Mouse (Mus musculus) intestine, postnatal 0 days (tissue): Measurements from ENCODE around the gene Dync1i1. TPM values are rescaled to one million over a fixed set of nuclear protein-coding genes. Genes with fewer than 3 reads are reported as not detected.

Experiments
- ATAC-seq: fragments of 200-750 bp; cut with Nextera tagmentation; 2 replicates; pipeline ENCODE4 v1.8.0; 2017; ENCODE audit warnings: mild to moderate bottlenecking, moderate TSS enrichment, moderate library complexity
- H3K27ac ChIP-seq: fragments of 300-500 bp; sonication (generic); 2 replicates; pipeline ENCODE4 v1.5.1; 2014; ENCODE audit warnings: mild to moderate bottlenecking, low read depth, low read length, moderate library complexity
- H3K27me3 ChIP-seq: fragments of 300-500 bp; sonication (generic); replicated peaks from 2 replicates; pipeline ENCODE4 v1.6.1; 2014; ENCODE audit warnings: low read length, mixed read lengths; ENCODE audit not compliant: control insufficient read depth, insufficient read depth
- H3K36me3 ChIP-seq: fragments of 300-500 bp; sonication (generic); 2 replicates; pipeline ENCODE4 v1.6.1; 2014; ENCODE audit warnings: mild to moderate bottlenecking, moderate library complexity; ENCODE audit not compliant: control insufficient read depth, insufficient read depth
- H3K4me1 ChIP-seq: fragments of 300-500 bp; sonication (generic); replicated peaks from 2 replicates; pipeline ENCODE4 v1.6.1; 2014; ENCODE audit warnings: antibody characterized with exemption, low read length, mixed read lengths; ENCODE audit not compliant: control insufficient read depth, insufficient read depth
- H3K4me2 ChIP-seq: fragments of 300-500 bp; sonication (generic); replicated peaks from 2 replicates; pipeline ENCODE4 v1.6.1; 2014; ENCODE audit warnings: low read depth, mild to moderate bottlenecking, moderate library complexity
- H3K4me3 ChIP-seq: fragments of 300-500 bp; sonication (generic); 2 replicates; pipeline ENCODE4 v1.5.1; 2014; ENCODE audit warnings: low read depth, low read length
- H3K9ac ChIP-seq: fragments of 300-500 bp; sonication (generic); 2 replicates; pipeline ENCODE4 v1.6.1; 2014; ENCODE audit warnings: mild to moderate bottlenecking, low read depth, low read length
- H3K9me3 ChIP-seq: fragments of 300-500 bp; sonication (generic); 2 replicates; pipeline ENCODE4 v1.6.1; 2016; ENCODE audit warnings: mixed run types; ENCODE audit not compliant: control insufficient read depth
- CTCF ChIP-seq: sonication (generic); IDR thresholded peaks from 2 replicates; pipeline ENCODE4 v1.5.1; 2016; ENCODE audit warnings: low read depth, mild to moderate bottlenecking, control low read depth, antibody characterized with exemption, moderate library complexity
- WGBS: fragments of 180-500 bp; shearing (Covaris S2); extraction: QIAGEN DNeasy Blood & Tissue Kit; methylation state at CpG from one replicate; pipeline ENCODE4 v1.1.7; 2014; 5-methylcytosine and 5-hydroxymethylcytosine counted together
- polyA plus RNA-seq: library from polyadenylated mRNA; unstranded; fragments of >200 nt; fragmentation: Nextera tagmentation; extraction: Ambion mirVana; gene quantifications from 2 replicates; pipeline ENCODE4 v1.2.1, GENCODE M21; 2015

The Dync1i1 gene
- polyA plus RNA-seq, 1 experiment from 2014 or later, result 0.53 TPM

DNA sequence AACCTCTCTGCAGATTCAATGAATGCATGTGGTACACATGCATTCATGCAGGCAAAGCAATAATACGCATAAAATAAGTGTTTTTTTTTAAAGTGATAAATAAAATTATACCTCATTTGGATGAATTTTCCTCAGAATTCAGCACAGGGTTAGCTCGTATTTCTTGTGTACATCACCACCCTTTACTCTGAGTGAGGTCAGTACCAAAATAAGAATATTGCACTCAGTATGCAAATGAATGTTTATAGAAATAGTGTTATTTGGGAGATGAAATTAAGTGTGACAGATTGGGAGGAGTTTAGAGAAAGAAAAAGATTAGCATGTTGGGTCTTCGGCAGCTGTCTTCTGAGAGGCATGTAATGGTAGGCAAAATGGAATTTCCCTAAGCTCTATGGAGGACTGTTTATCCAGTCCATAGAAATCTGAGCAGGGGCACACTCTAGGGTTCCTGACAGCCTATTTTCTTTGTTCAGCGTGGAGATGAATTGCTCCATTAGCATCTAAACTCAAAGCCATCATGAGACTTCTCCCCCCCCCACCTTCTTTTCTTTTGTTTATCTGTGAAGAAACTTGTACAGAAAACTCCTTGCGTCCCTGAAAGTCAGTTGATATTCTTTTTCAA is 31.2 kb downstream of the Dync1i1 start:
- Histone ChIP-seq H3K27ac (no peak overlapping the region), H3K36me3 (no peaks in the 10 kb centered on the region), H3K9ac (no peak overlapping the region), H3K4me2 (no peak overlapping the region), H3K27me3 (no peaks in the 10 kb centered on the region), H3K4me1 (no peaks in the 10 kb centered on the region), H3K4me3 (no peak overlapping the region), H3K9me3 (no peaks in the 10 kb centered on the region)
- ATAC-seq, result no peak
- TF ChIP-seq CTCF, result no peak
- 64% methylated on average over 5 of the region's 5 CpGs for WGBS

DNA sequence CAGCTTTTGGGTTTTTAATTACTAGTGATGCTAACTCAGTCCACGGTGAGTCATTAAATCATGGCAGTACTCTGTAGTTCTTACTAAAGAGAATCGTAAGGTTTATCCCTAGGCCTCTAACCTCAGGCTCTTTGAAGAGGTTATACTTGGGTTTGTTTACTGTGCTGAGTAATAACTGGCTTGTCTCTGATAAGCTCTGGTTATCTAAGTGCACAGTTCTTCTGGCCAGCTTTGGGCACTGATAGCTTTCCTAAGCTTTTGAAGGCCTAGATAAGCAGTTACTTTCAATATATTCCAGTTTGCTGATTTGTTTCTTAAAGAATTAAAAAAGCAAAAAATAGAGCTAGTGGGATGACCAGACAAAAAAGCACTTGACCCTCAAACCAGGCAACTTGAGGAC is 37.5 kb downstream of the Dync1i1 start:
- Histone ChIP-seq H3K27ac (no peak overlapping the region), H3K36me3 (no peaks in the 10 kb centered on the region), H3K4me3 (no peak overlapping the region), H3K4me1 (no peaks in the 10 kb centered on the region), H3K27me3 (no peaks in the 10 kb centered on the region), H3K4me2 (no peak overlapping the region), H3K9me3 (no peaks in the 10 kb centered on the region), H3K9ac (no peak overlapping the region)
- WGBS, result 35% methylated on average over 2 of the region's 2 CpGs
- ATAC-seq, result no peak
- TF ChIP-seq CTCF, result no peak

DNA sequence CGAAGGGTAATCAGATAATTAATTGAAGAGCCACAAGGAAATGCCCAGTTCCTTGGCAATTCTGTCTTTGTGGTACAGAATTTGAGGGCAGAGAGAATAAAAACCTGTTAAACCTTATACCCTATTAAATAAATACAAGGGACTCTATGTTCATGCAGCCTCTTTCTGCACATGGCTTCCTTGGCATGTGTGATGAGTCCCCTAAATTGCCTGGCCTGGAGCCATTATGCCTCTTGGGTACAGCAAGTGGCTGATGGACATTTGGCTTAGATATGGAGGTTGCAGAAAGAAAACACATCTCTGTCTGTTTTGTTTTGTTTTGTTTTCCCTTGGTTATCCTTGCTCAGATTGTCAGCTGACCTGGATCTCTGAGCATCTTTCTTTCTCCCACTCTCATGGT is 43.1 kb downstream of the Dync1i1 start:
- ATAC-seq, result no peak
- H3K4me2 ChIP-seq, result no peak overlapping the region
- no peaks in the 10 kb centered on the region for H3K27me3 ChIP-seq
- no peak overlapping the region for H3K4me3 ChIP-seq
- no peak overlapping the region for H3K27ac ChIP-seq
- no peaks in the 10 kb centered on the region for H3K4me1 ChIP-seq
- WGBS, result 74% methylated on average over 1 of the region's 1 CpGs
- H3K9ac ChIP-seq, result no peak overlapping the region
- H3K36me3 ChIP-seq, result no peaks in the 10 kb centered on the region
- no peaks in the 10 kb centered on the region for H3K9me3 ChIP-seq
- no peak for TF ChIP-seq CTCF

DNA sequence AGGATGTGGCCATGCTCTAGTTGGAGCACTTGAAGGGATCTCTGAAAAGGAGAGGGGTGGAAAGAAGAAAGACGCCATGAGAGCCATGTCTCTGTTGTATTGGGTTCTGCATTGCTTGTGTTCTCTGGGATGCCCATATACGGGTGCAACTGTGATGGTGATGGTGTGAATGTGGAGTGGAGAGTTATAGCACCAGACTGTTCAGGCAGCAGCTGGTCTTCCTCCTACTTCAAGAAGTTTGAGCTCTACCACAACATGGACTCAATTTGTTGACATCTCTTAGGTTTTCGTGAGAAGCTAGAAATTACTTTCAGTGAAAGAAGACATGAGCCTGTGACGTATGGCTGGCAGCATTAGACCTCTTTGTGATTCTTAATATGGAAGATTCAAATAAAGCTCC is 44.8 kb downstream of the Dync1i1 start:
- Histone ChIP-seq H3K36me3 (no peaks in the 10 kb centered on the region), H3K9ac (no peak overlapping the region), H3K27me3 (no peaks in the 10 kb centered on the region), H3K4me2 (no peak overlapping the region), H3K4me1 (no peaks in the 10 kb centered on the region), H3K27ac (no peak overlapping the region), H3K4me3 (no peak overlapping the region), H3K9me3 (no peaks in the 10 kb centered on the region)
- no peak for TF ChIP-seq CTCF
- 84% methylated on average over 4 of the region's 4 CpGs for WGBS
- ATAC-seq, result no peak

DNA sequence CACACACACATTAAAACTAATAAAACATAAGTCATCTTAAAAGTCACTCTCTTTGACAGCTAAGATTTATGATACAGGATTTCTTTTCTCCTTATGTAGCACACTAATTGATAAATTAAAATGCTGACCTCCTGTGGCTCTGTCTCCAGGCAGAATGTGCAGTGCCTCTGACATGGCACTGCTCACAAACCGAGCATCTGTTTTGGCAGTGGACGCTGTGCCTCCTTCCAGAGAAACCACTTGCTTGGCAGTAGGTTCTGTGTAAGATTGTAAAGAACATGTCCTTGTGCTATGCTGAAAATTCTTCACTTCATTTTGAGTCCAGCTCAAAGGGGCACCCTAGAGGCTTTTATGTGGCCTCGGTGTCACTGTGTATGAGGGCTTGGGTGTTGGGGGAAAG is 50.0 kb downstream of the Dync1i1 start:
- no peak overlapping the region for H3K27ac ChIP-seq
- no peaks in the 10 kb centered on the region for H3K27me3 ChIP-seq
- H3K9ac ChIP-seq, result no peak overlapping the region
- no peaks in the 10 kb centered on the region for H3K4me1 ChIP-seq
- H3K36me3 ChIP-seq, result no peaks in the 10 kb centered on the region
- TF ChIP-seq CTCF, result no peak
- no peak overlapping the region for H3K4me2 ChIP-seq
- no peak for ATAC-seq
- H3K4me3 ChIP-seq, result no peak overlapping the region
- WGBS, result 73% methylated on average over 3 of the region's 3 CpGs
- H3K9me3 ChIP-seq, result no peaks in the 10 kb centered on the region

DNA sequence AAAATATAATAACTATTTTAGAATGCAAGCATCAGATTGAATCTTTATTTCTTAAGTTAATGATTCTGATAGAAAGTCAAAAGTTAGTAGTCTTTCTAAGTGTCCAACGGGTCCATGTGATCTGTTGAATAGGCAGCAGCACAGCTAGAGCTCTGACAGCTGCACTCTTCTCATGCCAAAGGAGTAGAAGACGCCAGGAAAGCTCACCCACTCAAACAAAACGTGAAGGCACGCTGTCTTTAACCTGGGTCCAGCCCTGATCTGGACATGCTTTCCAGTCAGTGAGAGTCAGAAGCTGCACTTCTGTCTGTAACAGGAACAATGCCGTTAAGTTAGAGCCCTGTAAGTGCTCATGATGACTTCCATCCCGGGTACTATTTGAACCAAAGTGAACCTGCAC is 56.3 kb downstream of the Dync1i1 start:
- ATAC-seq, result no peak
- H3K36me3 ChIP-seq, result no peaks in the 10 kb centered on the region
- H3K4me1 ChIP-seq, result no peaks in the 10 kb centered on the region
- no peak overlapping the region for H3K27ac ChIP-seq
- no peak for TF ChIP-seq CTCF
- WGBS, result 85% methylated on average over 6 of the region's 6 CpGs
- H3K9me3 ChIP-seq, result no peaks in the 10 kb centered on the region
- no peak overlapping the region for H3K9ac ChIP-seq
- H3K4me3 ChIP-seq, result no peak overlapping the region
- H3K27me3 ChIP-seq, result no peaks in the 10 kb centered on the region
- H3K4me2 ChIP-seq, result no peak overlapping the region

DNA sequence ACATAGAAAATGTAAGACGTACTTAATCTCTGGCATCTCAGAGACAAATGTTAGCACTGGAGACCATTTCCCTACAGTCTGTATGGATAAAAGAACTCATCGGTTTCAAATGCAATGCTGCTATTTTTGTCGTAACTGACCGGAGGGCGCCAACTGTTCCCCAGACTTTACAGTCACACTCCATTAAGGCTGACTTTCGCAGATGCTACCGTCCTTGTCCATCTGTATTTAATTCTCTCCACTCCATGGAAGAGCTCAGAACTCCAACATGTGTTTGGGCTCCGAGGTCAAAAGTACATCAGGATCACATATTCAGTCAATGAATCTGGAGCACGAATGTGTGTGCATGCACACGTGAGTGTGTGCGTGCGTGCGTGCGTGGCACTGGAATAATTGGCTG is 58.4 kb downstream of the Dync1i1 start:
- Histone ChIP-seq H3K27me3 (no peaks in the 10 kb centered on the region), H3K27ac (no peak overlapping the region), H3K36me3 (no peaks in the 10 kb centered on the region), H3K4me2 (no peak overlapping the region), H3K9me3 (no peaks in the 10 kb centered on the region), H3K9ac (no peak overlapping the region), H3K4me3 (no peak overlapping the region), H3K4me1 (no peaks in the 10 kb centered on the region)
- 92% methylated on average over 14 of the region's 14 CpGs for WGBS
- no peak for ATAC-seq
- no peak for TF ChIP-seq CTCF
